Mouse (Mus musculus) heart, adult 8-10 months (tissue): ENCODE measurements around the gene Fgf8. TPM values are rescaled to one million over a fixed set of nuclear protein-coding genes. Genes with fewer than 3 reads are reported as not detected.

Source experiments
- DNase-seq: peaks from one replicate; pipeline ENCODE4 v3.0.0; 2022; ENCODE audit warnings: low spot score
- total RNA-seq, 4 experiments: library from RNA; stranded (reverse); gene quantifications; 2 replicates each; pipeline ENCODE4 v1.2.4; 2022

Gene Fgf8
- total RNA-seq, 4 experiments from 2014 or later = not detected

GRCm38 (mm10) chr19:45727231-45727630, 15.5 kb downstream of the Fgf8 start:
- no peak for DNase-seq

- DNase-seq = no peak
Observed at GRCm38 (mm10) chr19:45725677-45726277, 16.9 kb downstream of the Fgf8 start.

GRCm38 (mm10) chr19:45722188-45722587, 20.5 kb downstream of the Fgf8 start:
- no peak for DNase-seq

- DNase-seq = no peak
Observed at GRCm38 (mm10) chr19:45718286-45718685, 24.4 kb downstream of the Fgf8 start.

- DNase-seq = peak; percentile 22
Observed at GRCm38 (mm10) chr19:45717493-45718220, 25.1 kb downstream of the Fgf8 start.

- no peak for DNase-seq
Observed at GRCm38 (mm10) chr19:45708704-45709103, 34.0 kb downstream of the Fgf8 start.

- no peak for DNase-seq
Observed at GRCm38 (mm10) chr19:45696281-45696600, 46.5 kb downstream of the Fgf8 start.

- DNase-seq = no peak
Observed at GRCm38 (mm10) chr19:45695496-45696280, 47.0 kb downstream of the Fgf8 start.

GRCm38 (mm10) chr19:45694056-45694455, 48.7 kb downstream of the Fgf8 start:
- DNase-seq = no peak

GRCm38 (mm10) chr19:45692211-45692610, 50.5 kb downstream of the Fgf8 start:
- DNase-seq = no peak

- DNase-seq = no peak
Observed at GRCm38 (mm10) chr19:45691001-45691535, 51.6 kb downstream of the Fgf8 start.

GRCm38 (mm10) chr19:45687001-45687400, 55.7 kb downstream of the Fgf8 start:
- DNase-seq = no peak

Other genes with a start within 250 kb of the Fgf8 start
- gene Poll, start 182.4 kb downstream of the Fgf8 start, total RNA-seq = 10 to 100 TPM; 10.8 to 12.1 (median 11.6) TPM
- 10 to 100 TPM; 19.3 to 29.4 (median 22.0) TPM for gene Gm17018, start 182.3 kb downstream of the Fgf8 start, total RNA-seq
- gene Fbxw4, start 82.6 kb downstream of the Fgf8 start, total RNA-seq = 10 to 100 TPM; 27.2 to 32.6 (median 31.2) TPM
- gene Npm3, start 6.7 kb upstream of the Fgf8 start, total RNA-seq = 10 to 100 TPM; 11.5 to 16.0 (median 13.9) TPM
- gene Mgea5, start 40.9 kb upstream of the Fgf8 start, total RNA-seq = 10 to 100 TPM; 70.7 to 85.5 (median 82.4) TPM
- gene Kcnip2, start 73.1 kb upstream of the Fgf8 start, total RNA-seq = 100 to 1,000 TPM; 173 to 231 (median 203) TPM